Mouse (Mus musculus): ENCODE results near the gene Tcta. TPM values are rescaled to one million over a fixed set of nuclear protein-coding genes. Genes with fewer than 3 reads are reported as not detected.

Gene Tcta
- total RNA-seq (2021) = 10 to 100 TPM; 27.0 to 35.1 TPM
- long read RNA-seq, experiment 1, transcript Tcta-202 (3 exons, 1,094 nt) = major isoform, 40 of 46 reads
- long read RNA-seq, experiment 1, partial matches to known transcripts = 0 of 46 reads
- long read RNA-seq, experiment 1, other reads (novel, unspliced or antisense) = 3 of 46 reads
- long read RNA-seq, experiment 2, transcript Tcta-202 (3 exons, 1,094 nt) = major isoform, 43 of 49 reads
- long read RNA-seq, experiment 2, partial matches to known transcripts = 1 of 49 reads
- long read RNA-seq, experiment 2, other reads (novel, unspliced or antisense) = 1 of 49 reads

- DNase-seq = peak; percentile 98
- intact Hi-C loops (cut with DNase I) = loop anchor here (2.0 kb wide), 1 partner anchor 43 kb away; no protein-coding TSS in a partner anchor
- Histone ChIP-seq H3K27ac (peak within 1 kb of the TSS; percentile 100), H3K4me3 (peak within 1 kb of the TSS; percentile 100)
- TF ChIP-seq CTCF (IDR thresholded peaks at IDR 0.05) = no peak
These were observed at the start of gene Tcta, which contains the start of gene Rhoa for GRCm38 (mm10) chr9:108305629-108306520. Tcta (minus strand) TSS chr9:108306160. Rhoa (plus strand) TSS chr9:108306129.

- no peak for DNase-seq
- no peak for TF ChIP-seq CTCF (IDR thresholded peaks at IDR 0.05)
These were observed 43.8 kb upstream of the Tcta start for GRCm38 (mm10) chr9:108349727-108350126.

GRCm38 (mm10) chr9:108348290-108348680 lies 42.3 kb upstream of the Tcta start:
- no peak for TF ChIP-seq CTCF (IDR thresholded peaks at IDR 0.05)
- Histone ChIP-seq H3K27ac (peak overlapping the region; percentile 96), H3K4me3 (peak overlapping the region; percentile 98)
- no peak for DNase-seq
- intact Hi-C loops (cut with DNase I) = loop anchor here (2.0 kb wide), 1 partner anchor 41 kb away; the partner anchor contains the start of genes Rhoa and Tcta

More at GRCm38 (mm10) chr9:108349727-108350126, 43.8 kb upstream of the Tcta start:
- intact Hi-C loops (cut with DNase I) = loop anchor here (2.0 kb wide), 1 partner anchor 43 kb away; the partner anchor contains the start of genes Rhoa and Tcta
- no peak overlapping the region for H3K27ac ChIP-seq
- no peak overlapping the region for H3K4me3 ChIP-seq

DNA sequence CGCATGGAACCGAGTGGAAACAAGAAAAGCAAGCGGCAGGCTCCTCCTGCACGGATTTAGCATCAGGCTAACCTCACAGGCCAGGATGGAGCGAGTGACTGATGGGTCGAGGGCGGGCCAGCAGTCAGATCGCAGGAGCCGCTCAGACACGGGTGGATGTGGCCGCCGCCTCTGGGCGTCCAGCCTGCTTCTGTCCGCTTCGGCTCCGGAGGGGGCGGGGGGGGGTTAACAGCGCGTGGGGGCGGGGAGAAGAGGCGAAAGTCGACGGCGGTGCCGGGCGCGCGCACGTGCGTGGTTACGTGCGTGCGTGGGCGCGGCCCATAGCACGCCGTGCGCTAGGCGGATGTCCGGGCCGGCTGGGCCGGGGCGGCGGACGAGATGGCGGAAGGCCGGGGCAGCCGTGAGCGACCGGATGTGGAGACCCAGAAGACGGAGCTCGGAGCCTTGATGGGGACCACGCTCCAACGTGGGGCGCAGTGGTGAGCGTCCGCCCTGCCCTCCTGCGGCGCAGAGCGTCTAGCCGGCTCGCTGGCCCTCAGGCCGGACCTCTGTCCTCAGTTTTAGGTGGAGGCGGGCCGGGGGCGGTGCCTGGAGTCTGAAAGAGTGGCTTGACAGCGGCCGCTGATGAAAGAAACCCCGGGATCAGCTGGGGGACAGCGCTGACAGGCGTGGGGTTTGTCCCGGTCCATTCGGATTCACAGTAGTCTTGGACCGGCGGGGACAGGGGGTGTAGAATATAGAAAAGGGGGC lies 41.8 kb upstream of the Tcta start, which contains the start of gene Usp4:
TSS of gene Usp4 (plus strand) at position 314 of the 750 bp plus-strand sequence.
- peak; percentile 95 for DNase-seq
- intact Hi-C loops (cut with DNase I) = loop anchor here (2.0 kb wide), 1 partner anchor 41 kb away; the partner anchor contains the start of genes Rhoa and Tcta
- Histone ChIP-seq H3K4me3 (peak within 1 kb of the TSS; percentile 98), H3K27ac (peak within 1 kb of the TSS; percentile 96)
- no peak for TF ChIP-seq CTCF (IDR thresholded peaks at IDR 0.05)

- Histone ChIP-seq H3K27ac (peak overlapping the region; percentile 96), H3K4me3 (peak overlapping the region; percentile 98)
- DNase-seq = no peak
- intact Hi-C loops (cut with DNase I) = no loop called here
- no peak for TF ChIP-seq CTCF (IDR thresholded peaks at IDR 0.05)
These were observed 41.1 kb upstream of the Tcta start for GRCm38 (mm10) chr9:108347024-108347423.

- no peak overlapping the region for H3K4me3 ChIP-seq
- intact Hi-C loops (cut with DNase I) = no loop called here
- TF ChIP-seq CTCF (IDR thresholded peaks at IDR 0.05) = no peak
These were observed 38.5 kb upstream of the Tcta start for GRCm38 (mm10) chr9:108344471-108344870.

DNA sequence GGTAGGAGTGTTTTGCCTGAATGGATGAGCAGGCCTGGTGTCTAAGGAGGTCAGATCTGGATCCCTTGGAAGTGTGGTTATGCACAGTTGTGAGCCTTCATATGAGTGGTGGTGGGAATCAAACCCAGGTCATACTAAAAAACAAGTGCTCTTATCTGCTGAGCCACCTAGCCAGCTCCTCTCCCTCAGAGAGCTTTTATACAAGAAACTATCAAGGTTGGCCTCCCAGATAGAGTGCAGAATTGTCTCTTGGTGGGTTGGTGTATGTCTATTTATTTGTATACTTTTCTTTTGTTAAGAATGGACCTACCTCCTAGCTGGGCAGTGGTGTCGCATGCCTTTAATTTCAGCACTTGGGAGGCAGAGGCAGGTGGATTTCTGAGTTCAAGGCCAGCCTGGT lies 37.9 kb upstream of the Tcta start:
- DNase-seq = no peak
- no peak overlapping the region for H3K4me3 ChIP-seq
- intact Hi-C loops (cut with DNase I) = no loop called here
- peak overlapping the region; percentile 10; the same call in 1 of the 2 replicates for H3K27ac ChIP-seq
- TF ChIP-seq CTCF (IDR thresholded peaks at IDR 0.05) = no peak

More at GRCm38 (mm10) chr9:108344471-108344870, 38.5 kb upstream of the Tcta start:
- H3K27ac ChIP-seq = no peak overlapping the region
- DNase-seq = no peak

DNA sequence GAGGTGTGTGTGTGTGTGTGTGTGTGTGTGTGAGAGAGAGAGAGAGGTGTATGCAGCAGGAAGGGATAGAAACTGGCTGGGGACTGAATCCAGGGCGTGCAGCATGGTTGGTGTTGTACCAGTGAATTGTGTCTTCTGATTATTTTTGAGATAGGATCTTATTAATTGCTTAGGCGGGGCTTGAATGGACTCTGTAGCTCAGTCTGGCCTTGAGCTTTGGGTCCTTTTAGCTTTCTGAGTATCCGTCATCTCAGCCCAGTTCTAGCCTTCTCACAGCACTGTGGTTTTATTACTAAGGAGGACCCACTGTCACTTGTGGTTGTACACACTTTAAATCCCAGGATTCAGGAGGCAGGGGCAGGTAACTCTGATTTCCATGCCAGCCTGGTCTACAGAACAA lies 37.4 kb upstream of the Tcta start:
- Histone ChIP-seq H3K27ac (no peak overlapping the region), H3K4me3 (no peak overlapping the region)
- no peak for TF ChIP-seq CTCF (IDR thresholded peaks at IDR 0.05)
- intact Hi-C loops (cut with DNase I) = no loop called here
- no peak for DNase-seq

- no peak overlapping the region for H3K4me3 ChIP-seq
- intact Hi-C loops (cut with DNase I) = no loop called here
- no peak for TF ChIP-seq CTCF (IDR thresholded peaks at IDR 0.05)
- H3K27ac ChIP-seq = peak overlapping the region; percentile 96
- no peak for DNase-seq
These were observed 36.4 kb upstream of the Tcta start for GRCm38 (mm10) chr9:108342301-108342831.

GRCm38 (mm10) chr9:108341801-108342200 lies 35.8 kb upstream of the Tcta start:
- intact Hi-C loops (cut with DNase I) = no loop called here
- Histone ChIP-seq H3K27ac (peak overlapping the region; percentile 96), H3K4me3 (no peak overlapping the region)
- no peak for TF ChIP-seq CTCF (IDR thresholded peaks at IDR 0.05)
- DNase-seq = no peak

DNA sequence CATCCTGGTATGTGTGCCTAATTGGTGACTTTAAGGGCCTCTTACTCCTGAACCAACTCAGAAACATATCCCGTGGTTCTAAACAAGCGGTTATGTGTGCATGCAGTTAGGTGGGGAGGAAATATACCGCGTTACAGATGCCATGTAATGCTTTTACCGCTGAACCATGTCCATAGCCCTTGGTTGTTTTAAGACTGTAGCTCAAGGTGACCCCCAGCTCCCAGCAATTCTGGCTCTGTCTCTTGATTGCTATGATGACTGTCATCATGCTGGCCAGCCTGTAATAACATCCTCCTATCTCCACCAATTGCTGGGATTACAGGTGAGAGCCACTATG lies 35.1 kb upstream of the Tcta start:
- H3K27ac ChIP-seq = peak overlapping the region; percentile 96
- H3K4me3 ChIP-seq = peak overlapping the region; percentile 78
- intact Hi-C loops (cut with DNase I) = no loop called here
- no peak for TF ChIP-seq CTCF (IDR thresholded peaks at IDR 0.05)
- no peak for DNase-seq

All from gastrocnemius, adult 2 months (tissue).